Mouse (Mus musculus) stomach, embryonic 16.5 days (tissue): ENCODE measurements around the gene Ccl22. TPM values are rescaled to one million over a fixed set of nuclear protein-coding genes. Genes with fewer than 3 reads are reported as not detected.
A peak's percentile ranks its signal among the peaks of the same experiment; 100 is the strongest.

Experiments used
- ATAC-seq: fragments of 200-750 bp; cut with Nextera tagmentation; 2 replicates; pipeline ENCODE4 v1.8.0; 2017; ENCODE audit warnings: moderate number of reproducible peaks, moderate TSS enrichment; ENCODE audit not compliant: insufficient read depth, low FRiP score
- H3K27ac ChIP-seq: fragments of 300-500 bp; sonication (generic); 2 replicates; pipeline ENCODE4 v1.5.1; 2014; ENCODE audit warnings: low read length
- H3K27me3 ChIP-seq: fragments of 300-500 bp; sonication (generic); 2 replicates; pipeline ENCODE4 v1.6.1; 2014; ENCODE audit warnings: low read length, control low read depth, mixed read lengths; ENCODE audit not compliant: control insufficient read depth, insufficient read depth
- H3K36me3 ChIP-seq: fragments of 300-500 bp; sonication (generic); 2 replicates; pipeline ENCODE4 v1.6.1; 2014; ENCODE audit warnings: low read length; ENCODE audit not compliant: control insufficient read depth, insufficient read depth
- H3K4me1 ChIP-seq: fragments of 300-500 bp; sonication (generic); 2 replicates; pipeline ENCODE4 v1.6.1; 2014; ENCODE audit warnings: low read length, control low read depth, mixed read lengths; ENCODE audit not compliant: control insufficient read depth, insufficient read depth
- H3K4me2 ChIP-seq: fragments of 300-500 bp; sonication (generic); 2 replicates; pipeline ENCODE4 v1.6.1; 2014; ENCODE audit warnings: low read depth, low read length, mixed read lengths
- H3K4me3 ChIP-seq: fragments of 300-500 bp; sonication (generic); replicated peaks from 2 replicates; pipeline ENCODE4 v1.5.1; 2014; ENCODE audit warnings: mild to moderate bottlenecking, low read length
- H3K9ac ChIP-seq: fragments of 300-500 bp; sonication (generic); 2 replicates; pipeline ENCODE4 v1.6.1; 2014; ENCODE audit warnings: low read length
- H3K9me3 ChIP-seq: fragments of 300-500 bp; sonication (generic); replicated peaks from 2 replicates; pipeline ENCODE4 v1.6.1; 2016; ENCODE audit warnings: low read length, control low read depth; ENCODE audit not compliant: control insufficient read depth
- WGBS: fragments of 180-500 bp; shearing (Covaris S2); extraction: QIAGEN DNeasy Blood & Tissue Kit; methylation state at CpG from one replicate; pipeline ENCODE4 v1.1.7; 2014; 5-methylcytosine and 5-hydroxymethylcytosine counted together
- polyA plus RNA-seq: library from polyadenylated mRNA; unstranded; fragments of >200 nt; fragmentation: Nextera tagmentation; extraction: Ambion mirVana; gene quantifications from 2 replicates; pipeline ENCODE4 v1.2.1, GENCODE M21; 2015

Gene Ccl22
- polyA plus RNA-seq, 1 experiment from 2014 or later: not detected

- no peak overlapping the region for H3K27ac ChIP-seq
Observed at GRCm38 (mm10) chr8:94744972-94745371, 418 bp upstream of the Ccl22 start.

GRCm38 (mm10) chr8:94746832-94747231, 1.4 kb downstream of the Ccl22 start:
- Histone ChIP-seq H3K27ac (no peak overlapping the region), H3K27me3 (no peaks in the 10 kb centered on the region), H3K36me3 (no peaks in the 10 kb centered on the region), H3K9ac (no peak overlapping the region), H3K4me2 (no peak overlapping the region), H3K4me1 (no peaks in the 10 kb centered on the region), H3K9me3 (no peaks in the 10 kb centered on the region), H3K4me3 (no peak overlapping the region)
- 82% methylated on average over 8 of the region's 8 CpGs for WGBS
- ATAC-seq: no peak

More at GRCm38 (mm10) chr8:94744972-94745371, 418 bp upstream of the Ccl22 start:
- no peaks in the 10 kb centered on the region for H3K4me1 ChIP-seq
- no peaks in the 10 kb centered on the region for H3K36me3 ChIP-seq
- ATAC-seq: 0 out of 2 replicates have a peak, but pooled peaks have one; percentile 25
- H3K4me3 ChIP-seq: no peak overlapping the region
- no peaks in the 10 kb centered on the region for H3K27me3 ChIP-seq
- no peak overlapping the region for H3K9ac ChIP-seq
- no peak overlapping the region for H3K4me2 ChIP-seq
- H3K9me3 ChIP-seq: no peaks in the 10 kb centered on the region
- WGBS: 81% methylated on average over 9 of the region's 9 CpGs

- H3K9me3 ChIP-seq: no peaks in the 10 kb centered on the region
- no peak overlapping the region for H3K27ac ChIP-seq
Observed at GRCm38 (mm10) chr8:94748363-94748762, 3.0 kb downstream of the Ccl22 start.

GRCm38 (mm10) chr8:94749942-94750341, 4.6 kb downstream of the Ccl22 start:
- no peak for ATAC-seq
- Histone ChIP-seq H3K27ac (no peak overlapping the region), H3K4me2 (no peak overlapping the region), H3K9me3 (no peaks in the 10 kb centered on the region), H3K27me3 (no peaks in the 10 kb centered on the region), H3K36me3 (no peaks in the 10 kb centered on the region), H3K4me3 (no peak overlapping the region), H3K4me1 (no peaks in the 10 kb centered on the region), H3K9ac (no peak overlapping the region)
- 84% methylated on average over 3 of the region's 3 CpGs for WGBS

More at GRCm38 (mm10) chr8:94748363-94748762, 3.0 kb downstream of the Ccl22 start:
- no peak overlapping the region for H3K9ac ChIP-seq
- H3K4me1 ChIP-seq: no peaks in the 10 kb centered on the region
- no peak overlapping the region for H3K4me2 ChIP-seq
- 64% methylated on average over 4 of the region's 4 CpGs for WGBS
- H3K36me3 ChIP-seq: no peaks in the 10 kb centered on the region
- ATAC-seq: no peak
- H3K27me3 ChIP-seq: no peaks in the 10 kb centered on the region
- no peak overlapping the region for H3K4me3 ChIP-seq

GRCm38 (mm10) chr8:94751023-94751849, 5.8 kb downstream of the Ccl22 start:
- WGBS: 78% methylated on average over 10 of the region's 10 CpGs
- ATAC-seq: no peak
- H3K4me3 ChIP-seq: no peak overlapping the region
- no peaks in the 10 kb centered on the region for H3K27me3 ChIP-seq
- no peak overlapping the region for H3K9ac ChIP-seq
- no peak overlapping the region for H3K4me2 ChIP-seq
- H3K36me3 ChIP-seq: no peaks in the 10 kb centered on the region
- no peak overlapping the region for H3K27ac ChIP-seq
- H3K4me1 ChIP-seq: no peaks in the 10 kb centered on the region
- H3K9me3 ChIP-seq: no peaks in the 10 kb centered on the region

GRCm38 (mm10) chr8:94754006-94754405, 8.6 kb downstream of the Ccl22 start:
- no peaks in the 10 kb centered on the region for H3K36me3 ChIP-seq
- ATAC-seq: no peak
- H3K27ac ChIP-seq: no peak overlapping the region
- no peaks in the 10 kb centered on the region for H3K27me3 ChIP-seq
- H3K4me1 ChIP-seq: no peaks in the 10 kb centered on the region
- WGBS: 77% methylated on average over 2 of the region's 2 CpGs
- no peak overlapping the region for H3K4me2 ChIP-seq
- no peaks in the 10 kb centered on the region for H3K9me3 ChIP-seq
- no peak overlapping the region for H3K4me3 ChIP-seq
- no peak overlapping the region for H3K9ac ChIP-seq

GRCm38 (mm10) chr8:94754486-94754885, 9.1 kb downstream of the Ccl22 start:
- Histone ChIP-seq H3K4me3 (no peak overlapping the region), H3K9ac (no peak overlapping the region), H3K36me3 (no peaks in the 10 kb centered on the region), H3K4me2 (no peak overlapping the region), H3K4me1 (no peaks in the 10 kb centered on the region), H3K27ac (no peak overlapping the region), H3K27me3 (no peaks in the 10 kb centered on the region), H3K9me3 (no peaks in the 10 kb centered on the region)
- ATAC-seq: no peak
- WGBS: 79% methylated on average over 2 of the region's 2 CpGs

- 51% methylated on average over 9 of the region's 9 CpGs for WGBS
- no peak for ATAC-seq
- H3K27me3 ChIP-seq: peaks cover 2% of the 10 kb centered on the region; the same call in 1 of the 2 replicates
- no peak overlapping the region for H3K4me3 ChIP-seq
- no peaks in the 10 kb centered on the region for H3K9me3 ChIP-seq
- no peak overlapping the region for H3K27ac ChIP-seq
- no peaks in the 10 kb centered on the region for H3K36me3 ChIP-seq
- no peak overlapping the region for H3K9ac ChIP-seq
- H3K4me2 ChIP-seq: no peak overlapping the region
- peaks cover 11% of the 10 kb centered on the region for H3K4me1 ChIP-seq
Observed at GRCm38 (mm10) chr8:94767035-94767434, 21.6 kb downstream of the Ccl22 start.

GRCm38 (mm10) chr8:94770945-94771344, 25.6 kb downstream of the Ccl22 start:
- no peak overlapping the region for H3K4me2 ChIP-seq
- H3K36me3 ChIP-seq: no peaks in the 10 kb centered on the region
- H3K27me3 ChIP-seq: peaks cover 13% of the 10 kb centered on the region
- peak; percentile 69 for ATAC-seq
- WGBS: 21% methylated on average over 6 of the region's 6 CpGs
- peak overlapping the region; percentile 60 for H3K27ac ChIP-seq
- no peak overlapping the region for H3K9ac ChIP-seq
- H3K9me3 ChIP-seq: no peaks in the 10 kb centered on the region
- H3K4me1 ChIP-seq: peaks cover 11% of the 10 kb centered on the region
- H3K4me3 ChIP-seq: no peak overlapping the region
